Mouse (Mus musculus): Measurements from ENCODE around the gene Upk1a.

The Upk1a gene

DNA sequence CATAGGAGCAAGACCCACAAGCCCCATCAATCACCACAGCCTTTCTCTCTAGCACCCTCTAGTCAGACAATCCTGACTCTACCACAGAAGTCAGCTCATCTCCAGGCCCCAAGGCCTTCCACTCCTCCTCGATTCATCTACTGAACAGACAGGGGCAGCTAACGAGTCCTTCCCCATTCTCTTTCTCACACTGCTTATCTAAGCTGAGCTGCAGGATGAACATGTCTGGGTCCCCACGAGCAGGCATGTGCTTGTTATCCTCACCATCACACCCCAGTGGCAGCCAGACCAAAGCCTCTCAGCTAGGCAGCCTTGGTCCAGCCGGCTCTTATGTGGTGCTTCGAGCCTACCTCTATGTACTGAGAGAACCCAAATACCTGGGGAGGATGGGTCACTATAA lies 40.3 kb downstream of the Upk1a start:
- DNase-seq: no peak

DNA sequence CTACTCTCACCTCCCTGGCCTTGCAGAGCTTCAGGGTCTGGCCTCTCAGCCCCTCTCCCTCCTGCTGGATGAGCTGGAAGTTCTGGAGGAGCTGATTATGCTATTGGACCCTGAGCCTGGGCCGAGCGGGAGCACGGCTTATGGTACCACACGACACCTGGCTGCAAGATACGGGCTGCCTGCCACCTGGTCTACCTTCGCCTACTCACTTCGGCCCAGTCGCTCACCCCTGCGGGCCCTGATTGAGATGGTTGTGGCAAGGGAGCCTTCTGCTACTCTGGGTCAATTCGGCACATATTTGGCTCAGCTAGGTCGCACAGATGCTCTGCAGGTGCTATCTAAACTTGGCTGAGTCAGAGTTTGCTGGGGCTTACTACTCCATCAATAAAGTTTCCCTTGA lies 45.1 kb downstream of the Upk1a start:
- DNase-seq: no peak

DNA sequence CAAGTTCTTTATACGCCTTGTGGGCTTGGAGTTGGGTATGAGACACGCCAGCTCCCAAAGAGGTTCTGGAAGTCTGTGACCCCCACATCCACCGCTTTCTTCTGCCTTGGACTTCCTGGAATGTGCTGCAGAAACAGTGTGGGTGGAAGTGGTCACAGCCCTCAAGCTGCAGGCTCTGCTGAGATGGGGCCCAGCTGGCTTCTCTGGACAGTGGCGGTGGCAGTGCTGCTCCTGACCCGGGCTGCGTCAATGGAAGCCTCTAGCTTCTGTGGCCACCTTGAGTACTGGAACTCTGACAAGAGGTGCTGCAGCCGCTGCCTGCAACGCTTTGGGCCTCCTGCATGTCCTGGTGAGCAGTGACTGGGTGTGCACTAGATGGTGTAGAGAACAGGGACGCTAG lies 46.6 kb downstream of the Upk1a start:
- DNase-seq: no peak

DNA sequence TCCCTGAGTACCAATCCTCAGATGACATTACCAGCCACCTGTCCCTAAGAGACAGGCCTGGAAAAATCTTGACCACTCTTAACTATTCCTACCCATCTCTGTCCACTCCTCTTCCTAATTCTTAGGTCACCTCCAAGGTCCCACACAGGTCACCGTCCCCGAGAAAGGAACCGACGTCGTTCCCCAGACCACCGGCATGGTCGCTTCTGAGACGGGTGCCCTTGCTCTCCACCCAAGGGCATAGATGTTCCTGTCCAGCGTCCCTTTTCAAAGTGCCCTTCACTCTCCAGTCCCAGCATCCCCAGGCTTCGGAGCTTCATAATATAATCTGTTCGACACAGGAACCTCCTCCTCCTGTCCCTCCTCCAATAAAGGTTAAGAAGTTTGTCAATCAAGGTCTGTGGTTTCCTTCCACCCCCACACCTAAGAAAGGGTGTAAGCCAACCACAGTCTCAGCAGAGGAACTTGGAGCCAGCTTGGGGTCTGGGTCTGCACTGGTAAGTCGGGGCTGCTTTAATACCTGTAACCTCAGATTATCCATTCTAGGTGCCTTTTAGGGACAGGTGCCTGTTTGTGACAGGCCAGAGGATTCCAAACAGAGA lies 47.6 kb downstream of the Upk1a start, which contains the start of gene Igflr1:
TSS of gene Igflr1 (plus strand) at position 458 of the 602 bp plus-strand sequence.
- DNase-seq: no peak

DNA sequence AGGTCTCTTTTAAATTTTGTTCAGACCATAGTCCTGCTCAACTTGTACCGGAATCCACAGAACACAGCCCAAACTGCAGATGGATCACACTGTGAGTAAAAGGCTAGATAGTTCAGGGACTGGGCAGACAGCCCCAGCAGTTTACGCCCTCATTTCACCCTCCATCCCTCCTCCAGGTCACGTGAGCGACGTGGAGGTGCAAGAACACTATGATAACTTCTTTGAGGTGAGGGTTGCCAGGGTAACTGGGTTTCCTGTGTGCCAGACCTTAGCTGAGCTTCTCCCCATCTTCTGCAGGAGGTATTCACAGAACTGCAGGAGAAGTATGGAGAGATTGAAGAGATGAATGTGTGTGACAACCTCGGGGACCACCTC lies 48.8 kb downstream of the Upk1a start:
- no peak for DNase-seq

DNA sequence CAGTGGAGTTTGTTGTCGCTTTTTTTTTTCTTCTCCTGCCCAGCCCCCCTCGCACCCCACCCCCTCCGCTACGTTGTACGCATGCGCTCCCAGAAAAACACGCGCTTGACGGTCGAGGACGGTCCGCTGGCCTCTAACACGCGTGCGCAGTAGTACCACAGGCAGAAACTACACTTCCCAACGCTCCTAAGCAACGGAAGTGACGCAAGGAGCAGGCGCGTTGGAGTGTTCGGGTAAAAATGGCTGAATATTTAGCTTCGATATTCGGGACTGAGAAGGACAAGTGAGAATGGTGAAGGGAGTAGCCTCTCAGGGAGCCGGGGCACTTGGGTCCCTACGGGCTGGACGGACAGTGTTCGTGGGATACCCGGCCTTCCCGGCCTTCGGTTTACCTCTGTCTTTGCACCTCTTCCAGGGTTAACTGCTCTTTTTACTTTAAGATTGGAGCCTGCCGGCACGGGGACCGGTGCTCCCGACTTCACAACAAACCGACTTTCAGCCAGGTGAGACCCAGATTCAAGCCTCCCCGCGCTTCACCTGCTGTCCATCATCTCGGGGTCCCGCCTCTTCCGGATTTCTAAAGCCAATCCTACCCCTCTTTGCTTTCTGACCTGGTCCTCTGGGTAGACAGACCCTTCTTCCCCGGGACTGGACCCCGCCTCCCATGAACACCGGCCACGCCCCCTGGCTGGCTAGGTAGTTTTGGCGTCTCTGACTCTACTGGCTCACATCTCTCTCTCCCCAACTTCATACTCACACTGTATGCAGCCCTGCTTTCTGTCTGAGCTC lies 49.3 kb downstream of the Upk1a start, which contains the start of the genes U2af1l4, Gm49396 and Psenen:
TSS of gene U2af1l4 (plus strand) at position 185 of the 789 bp plus-strand sequence.
TSS of gene Gm49396 (plus strand) at position 228 of the 789 bp plus-strand sequence.
TSS of gene Psenen (minus strand) at position 511 of the 789 bp plus-strand sequence.
- DNase-seq: peak; percentile 97

DNA sequence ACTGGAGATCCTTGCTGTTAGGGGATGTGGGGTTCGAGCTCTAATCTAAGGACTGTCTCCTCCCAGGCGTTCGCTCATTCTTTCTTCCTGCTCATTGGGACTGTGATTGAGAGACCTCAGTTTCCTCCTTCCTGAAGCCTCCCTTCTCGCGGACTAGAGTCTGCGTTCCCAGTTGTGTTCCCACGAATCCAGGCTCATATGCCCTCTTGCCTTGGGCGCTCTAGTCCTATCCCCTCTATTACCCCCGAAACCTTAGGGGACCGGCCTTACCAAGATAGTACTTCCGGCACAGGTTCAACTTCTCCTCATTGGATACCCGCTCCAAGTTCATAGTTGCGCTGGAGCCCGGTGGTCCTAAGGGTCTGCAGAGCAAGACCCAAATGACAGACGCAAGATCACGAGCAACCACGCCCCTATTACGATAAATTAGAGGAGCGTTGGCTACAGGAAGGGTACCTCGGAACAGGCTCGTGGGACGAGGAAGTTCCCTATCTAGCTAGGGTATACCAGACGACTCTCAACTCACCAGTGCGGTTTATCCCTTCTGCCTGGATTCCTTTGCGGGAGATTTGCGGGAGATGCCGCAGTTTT lies 50.0 kb downstream of the Upk1a start:
- no peak for DNase-seq

DNA sequence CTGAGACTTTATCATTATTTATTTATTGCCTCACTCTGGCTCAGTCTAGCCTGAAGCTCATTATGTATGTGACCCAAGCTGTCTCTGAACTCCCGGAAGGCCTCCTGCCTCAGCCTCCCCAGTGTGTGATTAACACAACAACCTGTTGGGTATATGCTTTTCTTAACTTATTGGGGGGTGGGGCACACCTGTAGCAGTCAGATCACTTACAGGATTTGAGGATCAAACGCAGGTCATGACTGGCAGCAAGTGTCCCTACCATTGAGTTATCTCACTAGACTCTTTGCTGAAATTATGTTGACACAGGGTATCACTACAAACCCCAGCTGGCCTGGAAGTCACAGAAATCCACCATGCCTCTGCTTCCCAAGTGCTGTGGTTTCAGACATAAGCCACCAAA lies 52.4 kb downstream of the Upk1a start:
- DNase-seq: no peak

DNA sequence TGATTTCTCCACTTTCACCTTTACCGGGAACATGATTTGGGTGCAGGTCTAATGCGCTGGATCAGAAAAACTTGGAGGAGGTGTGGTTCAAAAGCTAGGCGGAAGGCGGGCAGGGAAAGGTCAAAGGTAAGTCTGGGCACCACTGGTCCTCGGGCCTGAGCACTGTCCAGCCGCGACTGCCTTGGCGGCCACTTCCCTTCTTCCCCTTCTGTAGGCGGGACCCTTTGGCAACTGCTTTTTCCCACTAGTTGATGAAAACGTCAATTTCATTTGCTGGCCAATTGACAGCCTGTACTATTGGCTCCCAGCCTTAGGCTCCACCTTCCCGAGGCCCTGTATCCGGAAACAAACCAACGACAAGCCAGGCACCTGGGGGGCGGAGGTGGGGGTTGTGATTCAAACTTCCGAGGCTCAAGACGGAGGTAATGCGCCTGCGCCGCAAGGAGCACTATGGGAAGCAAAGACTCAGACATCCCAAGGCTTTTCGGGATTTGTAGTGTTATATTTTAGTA lies 53.1 kb downstream of the Upk1a start, which contains the start of gene Lin37:
TSS of gene Lin37 (minus strand) at position 396 of the 512 bp plus-strand sequence.
- peak; percentile 100 for DNase-seq

DNA sequence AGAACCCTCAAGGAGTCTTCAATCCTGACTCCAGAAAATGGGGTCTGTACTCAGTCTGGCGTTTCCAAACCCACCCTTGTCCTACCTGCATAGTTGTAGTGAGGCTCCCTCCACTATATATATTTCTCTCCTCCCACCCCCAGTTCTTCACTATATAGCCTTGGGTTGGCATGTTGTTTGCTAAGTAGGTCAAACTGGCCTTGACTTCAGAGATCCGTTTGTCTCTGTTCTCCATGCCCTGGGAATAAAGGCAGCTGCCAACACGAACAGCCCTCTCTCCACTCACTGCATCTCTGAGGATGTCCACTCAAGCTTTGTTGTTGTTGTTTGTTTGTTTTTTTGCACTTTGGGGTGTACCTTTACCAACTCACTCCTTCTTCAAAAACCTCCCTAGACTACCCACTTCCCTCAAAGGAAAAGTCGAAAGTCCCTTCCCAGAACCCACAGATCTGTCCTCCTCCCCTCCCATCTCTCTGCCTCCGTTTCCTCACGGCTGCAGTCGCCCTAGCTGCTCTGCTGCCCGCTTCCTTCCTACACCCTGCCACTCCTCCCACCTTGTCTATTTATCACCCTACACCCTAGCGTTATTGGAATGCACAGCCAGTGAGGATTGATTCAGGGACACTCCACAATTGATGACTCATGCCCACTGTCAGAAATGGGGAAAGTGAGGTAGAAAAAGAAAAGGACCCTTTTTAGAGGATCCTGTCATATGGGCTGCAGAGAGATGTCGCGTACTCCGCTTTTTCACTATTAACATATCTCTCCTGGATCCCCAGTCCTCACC lies 53.8 kb downstream of the Upk1a start:
- no peak for DNase-seq

DNA sequence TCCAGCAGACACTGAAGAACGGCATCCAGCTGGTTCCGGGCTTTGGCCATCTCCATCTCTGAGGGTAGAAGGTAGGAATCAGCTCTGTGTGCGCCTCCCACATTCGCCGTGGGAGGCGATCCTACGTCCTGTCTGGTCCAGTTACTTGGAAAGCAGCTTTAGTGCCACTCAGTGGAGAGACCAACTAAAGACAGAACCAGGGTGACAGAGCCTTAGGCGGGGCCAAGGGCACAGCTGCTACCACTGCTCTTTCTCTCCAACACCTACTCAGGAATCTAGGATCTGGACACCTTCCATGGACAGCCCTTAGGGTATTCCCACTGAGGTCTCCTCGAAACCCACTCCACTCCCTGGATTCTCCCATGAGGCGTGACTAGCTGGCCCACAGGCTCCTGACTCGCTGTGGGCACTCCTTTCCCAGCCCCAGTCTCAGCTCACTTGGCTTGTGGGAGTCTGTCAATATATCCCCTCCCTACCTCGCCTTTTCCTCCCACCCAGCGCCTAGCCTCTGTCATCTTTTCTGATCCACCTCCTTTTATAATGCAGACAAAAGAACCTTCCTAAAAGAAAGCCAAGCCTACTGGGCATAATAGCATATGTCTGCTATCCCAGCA lies 54.6 kb downstream of the Upk1a start:
- DNase-seq: no peak

DNA sequence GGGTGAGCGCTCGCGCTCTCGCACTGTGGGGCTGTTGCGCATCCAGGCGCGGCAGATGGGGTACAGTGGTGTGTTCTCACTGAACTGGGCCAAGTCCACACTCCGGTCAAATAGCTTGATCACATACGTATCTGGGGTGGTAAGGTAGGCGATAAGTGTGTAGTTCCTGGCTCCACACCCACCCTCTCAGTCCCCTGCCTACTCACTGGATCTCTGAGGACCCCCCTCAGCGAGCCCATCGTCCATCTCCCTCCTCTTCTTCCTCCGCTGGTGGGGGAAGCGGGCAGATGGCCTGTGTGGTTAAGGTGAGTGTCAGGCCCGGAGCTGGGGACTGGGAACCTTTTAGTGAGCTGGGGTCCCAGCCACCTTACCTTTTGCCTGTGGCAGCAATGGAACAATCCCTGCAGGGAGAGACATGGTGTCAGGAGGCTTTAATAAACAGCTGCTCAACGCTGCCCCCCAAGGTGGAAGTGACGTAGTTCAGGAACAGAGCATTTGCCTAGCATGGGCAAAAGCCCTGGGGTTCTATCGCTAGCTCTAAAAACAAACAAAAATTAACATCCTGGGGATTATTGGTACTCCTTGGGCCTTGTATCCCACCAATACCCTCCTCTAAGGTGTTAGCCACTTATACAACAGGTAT lies 55.6 kb downstream of the Upk1a start:
- no peak for DNase-seq

DNA sequence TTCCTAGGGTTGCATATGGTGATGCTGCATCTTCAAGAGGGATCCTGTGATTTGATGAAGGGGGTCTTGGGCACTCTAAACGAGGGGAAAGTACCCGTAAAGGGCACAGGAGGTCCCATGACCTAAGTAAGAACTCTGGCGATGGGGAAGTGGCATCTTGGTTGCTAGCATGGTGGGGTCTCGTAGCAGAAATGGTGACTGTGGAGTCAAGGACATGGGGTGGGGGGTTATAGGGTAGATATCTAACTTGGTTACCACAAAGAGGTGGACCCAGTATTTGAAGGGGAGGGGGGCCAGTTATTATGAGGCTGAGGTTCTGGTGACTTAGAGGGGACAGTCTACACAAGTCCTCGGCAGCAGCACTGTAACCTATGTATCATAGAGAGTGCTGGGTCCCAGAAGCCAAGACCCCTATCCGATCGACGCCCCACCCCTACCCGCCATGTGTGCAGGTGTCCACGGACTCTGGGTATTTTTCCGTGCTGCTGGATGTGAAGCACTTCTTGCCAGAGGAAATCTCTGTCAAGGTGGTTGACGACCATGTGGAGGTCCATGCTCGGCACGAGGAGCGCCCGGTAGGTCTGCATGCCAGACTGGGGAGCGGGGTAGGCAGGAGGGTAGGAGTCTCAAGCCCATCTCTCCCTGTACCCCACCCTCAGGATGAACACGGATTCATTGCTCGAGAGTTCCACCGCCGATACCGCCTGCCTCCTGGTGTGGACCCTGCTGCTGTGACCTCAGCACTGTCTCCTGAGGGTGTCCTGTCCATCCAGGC lies 58.6 kb downstream of the Upk1a start:
- DNase-seq: no peak

Measured in kidney, adult 11 months (tissue).